Mouse (Mus musculus) embryonic fibroblast, embryonic 13.5 days (primary cell): Measurements from ENCODE around the gene Rybp.

Experiments used
- CTCF ChIP-seq: IDR thresholded peaks from 2 replicates; pipeline ENCODE4 v1.5.1; 2011; ENCODE audit warnings: mild to moderate bottlenecking, control low read depth, low read length, moderate library complexity, borderline replicate concordance; ENCODE audit not compliant: insufficient read depth
- POLR2A ChIP-seq: IDR thresholded peaks from 2 replicates; pipeline ENCODE4 v1.6.1; 2011; ENCODE audit warnings: low read depth, mild to moderate bottlenecking, control low read depth, low read length, moderate library complexity

GRCm38 (mm10) chr6:100259607-100260006, 27.7 kb downstream of the Rybp start:
- no peak for TF ChIP-seq CTCF
- no peak for TF ChIP-seq POLR2A
